Mouse (Mus musculus) lung, postnatal 0 days (tissue): ENCODE results near the gene Olfr447. TPM values are rescaled to one million over a fixed set of nuclear protein-coding genes. Genes with fewer than 3 reads are reported as not detected.

Experiments
- ATAC-seq: fragments of 200-750 bp; cut with Nextera tagmentation; 2 replicates; pipeline ENCODE4 v1.8.0; 2017; ENCODE audit warnings: moderate library complexity
- DNase-seq: peaks from one replicate; pipeline ENCODE4 v3.0.0-alpha.2; 2016; ENCODE audit warnings: low spot score
- H3K27ac ChIP-seq: fragments of 300-500 bp; sonication (generic); 2 replicates; pipeline ENCODE4 v1.5.1; 2014; ENCODE audit warnings: antibody characterized with exemption, mild to moderate bottlenecking, low read length, mixed read lengths
- H3K27me3 ChIP-seq: fragments of 300-500 bp; sonication (generic); replicated peaks from 2 replicates; pipeline ENCODE4 v1.6.1; 2014; ENCODE audit warnings: low read length, mixed read lengths; ENCODE audit not compliant: insufficient read depth
- H3K36me3 ChIP-seq: fragments of 300-500 bp; sonication (generic); 2 replicates; pipeline ENCODE4 v1.6.1; 2014; ENCODE audit warnings: low read length, mixed read lengths; ENCODE audit not compliant: insufficient read depth
- H3K4me1 ChIP-seq: fragments of 300-500 bp; sonication (generic); 2 replicates; pipeline ENCODE4 v1.6.1; 2014; ENCODE audit warnings: antibody characterized with exemption, low read depth, low read length, mixed read lengths; ENCODE audit not compliant: insufficient read depth
- H3K4me2 ChIP-seq: fragments of 300-500 bp; sonication (generic); replicated peaks from 2 replicates; pipeline ENCODE4 v1.6.1; 2014; ENCODE audit warnings: low read depth, mild to moderate bottlenecking, low read length, moderate library complexity, mixed read lengths
- H3K4me3 ChIP-seq: fragments of 300-500 bp; sonication (generic); 2 replicates; pipeline ENCODE4 v1.5.1; 2014; ENCODE audit warnings: low read depth, low read length
- H3K9ac ChIP-seq: fragments of 300-500 bp; sonication (generic); replicated peaks from 2 replicates; pipeline ENCODE4 v1.6.1; 2014; ENCODE audit warnings: low read depth, mild to moderate bottlenecking
- H3K9me3 ChIP-seq: fragments of 300-500 bp; sonication (generic); 2 replicates; pipeline ENCODE4 v1.6.1; 2016; ENCODE audit warnings: low read length, mixed read lengths
- CTCF ChIP-seq: IDR thresholded peaks from 2 replicates; pipeline ENCODE4 v1.5.1; 2016; ENCODE audit warnings: antibody characterized with exemption, mild to moderate bottlenecking
- EP300 ChIP-seq: IDR thresholded peaks from 2 replicates; pipeline ENCODE4 v1.6.1; 2016; ENCODE audit warnings: antibody characterized with exemption, mild to moderate bottlenecking, control low read depth
- WGBS: fragments of 180-500 bp; shearing (Covaris S2); extraction: QIAGEN DNeasy Blood & Tissue Kit; methylation state at CpG from one replicate; pipeline ENCODE4 v1.1.7; 2014; 5-methylcytosine and 5-hydroxymethylcytosine counted together
- polyA plus RNA-seq: library from polyadenylated mRNA; unstranded; fragments of >200 nt; fragmentation: Nextera tagmentation; extraction: Ambion mirVana; gene quantifications from 2 replicates; pipeline ENCODE4 v1.2.1, GENCODE M21; 2015

The Olfr447 gene
- not detected in 2 replicates for polyA plus RNA-seq

- Histone ChIP-seq H3K9me3 (no peaks in the 10 kb centered on the region), H3K27ac (no peak within 1 kb of the TSS), H3K36me3 (no peaks in the 10 kb centered on the region), H3K27me3 (no peaks in the 10 kb centered on the region), H3K9ac (no peak within 1 kb of the TSS), H3K4me1 (no peaks in the 10 kb centered on the region), H3K4me3 (no peak within 1 kb of the TSS), H3K4me2 (no peak within 1 kb of the TSS)
- no peak for TF ChIP-seq CTCF
- no peak for TF ChIP-seq EP300
- DNase-seq (no peak), ATAC-seq (no peak)
Observed at GRCm38 (mm10) chr6:42908578-42908977, at the start of gene Olfr447. Gene Olfr447, plus strand, starts transcription at chr6:42908878.

- peak; percentile 67 for DNase-seq
- Histone ChIP-seq H3K4me1 (no peaks in the 10 kb centered on the region), H3K9ac (no peak overlapping the region), H3K9me3 (no peaks in the 10 kb centered on the region), H3K36me3 (no peaks in the 10 kb centered on the region), H3K4me3 (no peak overlapping the region), H3K27ac (no peak overlapping the region), H3K4me2 (no peak overlapping the region), H3K27me3 (no peaks in the 10 kb centered on the region)
- WGBS: 7% methylated on average over 4 of the region's 4 CpGs
- no peak for TF ChIP-seq EP300
- peak; percentile 75 for TF ChIP-seq CTCF
- no peak for ATAC-seq
Observed at GRCm38 (mm10) chr6:42860222-42860819, 48.4 kb upstream of the Olfr447 start.

GRCm38 (mm10) chr6:42869695-42870094 lies 39.0 kb upstream of the Olfr447 start:
- DNase-seq: no peak
- no peak overlapping the region for H3K4me3 ChIP-seq
- H3K27me3 ChIP-seq: no peaks in the 10 kb centered on the region
- WGBS: 82% methylated on average over 3 of the region's 3 CpGs
- no peak overlapping the region for H3K27ac ChIP-seq
- TF ChIP-seq EP300 (no peak), CTCF (no peak)
- no peak overlapping the region for H3K9ac ChIP-seq
- H3K4me2 ChIP-seq: no peak overlapping the region
- H3K36me3 ChIP-seq: no peaks in the 10 kb centered on the region
- ATAC-seq: no peak
- H3K4me1 ChIP-seq: no peaks in the 10 kb centered on the region
- no peaks in the 10 kb centered on the region for H3K9me3 ChIP-seq

- no peak overlapping the region for H3K9ac ChIP-seq
- TF ChIP-seq EP300 (no peak), CTCF (no peak)
- H3K36me3 ChIP-seq: no peaks in the 10 kb centered on the region
- H3K4me2 ChIP-seq: no peak overlapping the region
- no peak overlapping the region for H3K27ac ChIP-seq
- DNase-seq: no peak
- H3K27me3 ChIP-seq: no peaks in the 10 kb centered on the region
- H3K4me3 ChIP-seq: no peak overlapping the region
- ATAC-seq: no peak
- no peaks in the 10 kb centered on the region for H3K9me3 ChIP-seq
- H3K4me1 ChIP-seq: no peaks in the 10 kb centered on the region
Observed at GRCm38 (mm10) chr6:42876323-42876722, 32.4 kb upstream of the Olfr447 start.

GRCm38 (mm10) chr6:42890141-42890540 lies 18.5 kb upstream of the Olfr447 start, which contains the start of gene Olfr448:
Gene Olfr448, plus strand, starts transcription at chr6:42890441.
- 88% methylated on average over 1 of the region's 1 CpGs for WGBS
- Histone ChIP-seq H3K4me1 (no peaks in the 10 kb centered on the region), H3K27me3 (no peaks in the 10 kb centered on the region), H3K9me3 (no peaks in the 10 kb centered on the region), H3K36me3 (no peaks in the 10 kb centered on the region), H3K9ac (no peak within 1 kb of the TSS), H3K27ac (no peak within 1 kb of the TSS), H3K4me3 (no peak within 1 kb of the TSS), H3K4me2 (no peak within 1 kb of the TSS)
- TF ChIP-seq EP300: no peak
- no peak for TF ChIP-seq CTCF
- DNase-seq: no peak
- no peak for ATAC-seq

GRCm38 (mm10) chr6:42900345-42900744 lies 8.3 kb upstream of the Olfr447 start:
- Histone ChIP-seq H3K9ac (no peak overlapping the region), H3K36me3 (no peaks in the 10 kb centered on the region), H3K4me3 (no peak overlapping the region), H3K4me2 (no peak overlapping the region), H3K27me3 (no peaks in the 10 kb centered on the region), H3K4me1 (no peaks in the 10 kb centered on the region), H3K9me3 (no peaks in the 10 kb centered on the region), H3K27ac (no peak overlapping the region)
- WGBS: 5% methylated on average over 1 of the region's 1 CpGs
- no peak for ATAC-seq
- no peak for DNase-seq
- TF ChIP-seq EP300: no peak
- no peak for TF ChIP-seq CTCF

DNA sequence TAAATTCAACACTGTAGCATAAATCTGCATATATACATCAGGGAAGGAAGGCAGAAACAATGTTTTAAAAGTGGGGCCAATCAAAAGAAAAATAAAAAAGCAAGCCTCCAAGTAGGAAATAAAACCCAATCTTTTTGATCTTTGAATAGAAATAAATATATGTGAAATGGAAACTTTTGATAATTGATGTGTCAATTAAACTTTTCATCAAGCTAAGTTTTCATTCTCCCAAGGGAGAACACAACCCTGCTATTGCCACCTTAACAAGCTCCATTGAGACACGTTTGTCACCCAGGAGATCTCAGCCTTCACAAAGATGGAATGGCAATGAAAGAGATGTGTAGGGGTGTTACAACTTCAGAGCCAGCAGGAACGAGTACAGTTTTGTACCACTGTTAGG lies 12.4 kb downstream of the Olfr447 start, which contains the start of gene Olfr446:
Gene Olfr446, plus strand, starts transcription at position 301 of the 400 bp plus-strand sequence.
- TF ChIP-seq EP300 (no peak), CTCF (no peak)
- Histone ChIP-seq H3K9ac (no peak within 1 kb of the TSS), H3K9me3 (no peaks in the 10 kb centered on the region), H3K36me3 (no peaks in the 10 kb centered on the region), H3K4me2 (no peak within 1 kb of the TSS), H3K27me3 (no peaks in the 10 kb centered on the region), H3K27ac (no peak within 1 kb of the TSS), H3K4me3 (no peak within 1 kb of the TSS), H3K4me1 (no peaks in the 10 kb centered on the region)
- no peak for DNase-seq
- no peak for ATAC-seq
- WGBS: 69% methylated on average over 2 of the region's 2 CpGs
